Mouse (Mus musculus) bone marrow, adult 2 months (tissue): ENCODE measurements around the gene Plekhg5. TPM values are rescaled to one million over a fixed set of nuclear protein-coding genes. Genes with fewer than 3 reads are reported as not detected.

Experiments
- H3K27ac ChIP-seq: fragments of 200-500 bp; 2 replicates; pipeline ENCODE4 v1.5.1; 2012; ENCODE audit warnings: low read depth, mild to moderate bottlenecking, control low read depth, inconsistent platforms, low read length; ENCODE audit not compliant: control insufficient read depth, poor library complexity, insufficient read depth
- H3K4me1 ChIP-seq: fragments of 200-500 bp; 2 replicates; pipeline ENCODE4 v1.6.1; 2011; ENCODE audit warnings: low read length; ENCODE audit not compliant: control insufficient read depth, insufficient read depth
- H3K4me3 ChIP-seq: fragments of 200-500 bp; replicated peaks from 2 replicates; pipeline ENCODE3; 2011; ENCODE audit warnings: mild to moderate bottlenecking, low read depth, low read length, control low read depth; ENCODE audit not compliant: control insufficient read depth
- CTCF ChIP-seq: fragments of 200-500 bp; IDR thresholded peaks from 2 replicates; pipeline ENCODE4 v1.5.1; 2011; ENCODE audit warnings: low read length, control low read depth; ENCODE audit not compliant: control insufficient read depth, insufficient read depth
- POLR2A ChIP-seq: fragments of 200-500 bp; IDR thresholded peaks from 2 replicates; pipeline ENCODE4 v1.6.1; 2011; ENCODE audit warnings: low read depth, mild to moderate bottlenecking, control low read depth, low read length, borderline replicate concordance; ENCODE audit not compliant: control insufficient read depth
- WGBS: fragments of 180-500 bp; shearing (Covaris S2); methylation state at CpG from one replicate; pipeline ENCODE4 v1.1.7; 2018; 5-methylcytosine and 5-hydroxymethylcytosine counted together
- polyA plus RNA-seq: library from polyadenylated mRNA; stranded (reverse); fragments of >200 nt; gene quantifications from 2 replicates; pipeline ENCODE4 v1.2.4, GENCODE M21; 2011; ENCODE audit warnings: low replicate concordance; ENCODE audit not compliant: missing spikeins, insufficient read depth, insufficient read length

Gene Plekhg5
- polyA plus RNA-seq, 1 experiment, result 6.6 TPM

GRCm38 (mm10) chr4:152038225-152038984 is 33.9 kb upstream of the Plekhg5 start, which contains the start of gene Tas1r1:
TSS of gene Tas1r1 (minus strand) at chr4:152038568.
- Histone ChIP-seq H3K4me3 (peak within 1 kb of the TSS; percentile 86), H3K4me1 (peaks cover 3% of the 10 kb centered on the region; the same call in 1 of the 2 replicates), H3K27ac (peak within 1 kb of the TSS; percentile 49; the same call in 1 of the 2 replicates)
- 19% methylated on average over 10 of the region's 10 CpGs for WGBS
- TF ChIP-seq POLR2A (no peak), CTCF (no peak)

- peak within 1 kb of the TSS; percentile 86 for H3K4me3 ChIP-seq
- TF ChIP-seq POLR2A (peak; percentile 73; the same call in 1 of the 2 replicates), CTCF (peak; percentile 92)
- peaks cover 3% of the 10 kb centered on the region; the same call in 1 of the 2 replicates for H3K4me1 ChIP-seq
- peak within 1 kb of the TSS; percentile 49; the same call in 1 of the 2 replicates for H3K27ac ChIP-seq
- WGBS, result under 1% methylated on average over 86 of the region's 86 CpGs
Observed at GRCm38 (mm10) chr4:152038985-152039830, 33.1 kb upstream of the Plekhg5 start, which contains the start of gene Nol9. TSS of gene Nol9 (plus strand) at chr4:152039321.

GRCm38 (mm10) chr4:152039831-152040310 is 32.4 kb upstream of the Plekhg5 start:
- WGBS, result 3% methylated on average over 25 of the region's 25 CpGs
- Histone ChIP-seq H3K27ac (no peak overlapping the region), H3K4me3 (peak overlapping the region; percentile 86), H3K4me1 (peaks cover 3% of the 10 kb centered on the region; the same call in 1 of the 2 replicates)
- TF ChIP-seq POLR2A, result no peak
- TF ChIP-seq CTCF, result no peak

- no peak overlapping the region for H3K27ac ChIP-seq
- WGBS, result 92% methylated on average over 22 of the region's 22 CpGs
- peaks cover 3% of the 10 kb centered on the region; the same call in 1 of the 2 replicates for H3K4me1 ChIP-seq
- TF ChIP-seq CTCF (no peak; the same call in 1 of the 2 replicates), POLR2A (no peak)
- H3K4me3 ChIP-seq, result no peak overlapping the region
Observed at GRCm38 (mm10) chr4:152041924-152042641, 30.2 kb upstream of the Plekhg5 start.

- Histone ChIP-seq H3K4me1 (peaks cover 3% of the 10 kb centered on the region; the same call in 1 of the 2 replicates), H3K27ac (no peak overlapping the region), H3K4me3 (no peak overlapping the region)
- TF ChIP-seq CTCF, result no peak
- TF ChIP-seq POLR2A, result no peak
- 89% methylated on average over 3 of the region's 3 CpGs for WGBS
Observed at GRCm38 (mm10) chr4:152043171-152043570, 29.1 kb upstream of the Plekhg5 start.

- no peak overlapping the region for H3K27ac ChIP-seq
- TF ChIP-seq CTCF (no peak), POLR2A (no peak)
- 87% methylated on average over 6 of the region's 6 CpGs for WGBS
- H3K4me1 ChIP-seq, result 0 out of 2 replicates have a peak, but pooled peaks cover 3% of the 10 kb centered on the region
- H3K4me3 ChIP-seq, result no peak overlapping the region
Observed at GRCm38 (mm10) chr4:152044609-152045008, 27.7 kb upstream of the Plekhg5 start.

- 77% methylated on average over 9 of the region's 9 CpGs for WGBS
- no peak for TF ChIP-seq POLR2A
- no peak for TF ChIP-seq CTCF
- Histone ChIP-seq H3K27ac (no peak overlapping the region), H3K4me3 (no peak overlapping the region), H3K4me1 (no peaks in the 10 kb centered on the region)
Observed at GRCm38 (mm10) chr4:152062390-152063110, 9.7 kb upstream of the Plekhg5 start.
